ENCODE assay signal across 10 mouse cellular contexts in the genomic region with DNA sequence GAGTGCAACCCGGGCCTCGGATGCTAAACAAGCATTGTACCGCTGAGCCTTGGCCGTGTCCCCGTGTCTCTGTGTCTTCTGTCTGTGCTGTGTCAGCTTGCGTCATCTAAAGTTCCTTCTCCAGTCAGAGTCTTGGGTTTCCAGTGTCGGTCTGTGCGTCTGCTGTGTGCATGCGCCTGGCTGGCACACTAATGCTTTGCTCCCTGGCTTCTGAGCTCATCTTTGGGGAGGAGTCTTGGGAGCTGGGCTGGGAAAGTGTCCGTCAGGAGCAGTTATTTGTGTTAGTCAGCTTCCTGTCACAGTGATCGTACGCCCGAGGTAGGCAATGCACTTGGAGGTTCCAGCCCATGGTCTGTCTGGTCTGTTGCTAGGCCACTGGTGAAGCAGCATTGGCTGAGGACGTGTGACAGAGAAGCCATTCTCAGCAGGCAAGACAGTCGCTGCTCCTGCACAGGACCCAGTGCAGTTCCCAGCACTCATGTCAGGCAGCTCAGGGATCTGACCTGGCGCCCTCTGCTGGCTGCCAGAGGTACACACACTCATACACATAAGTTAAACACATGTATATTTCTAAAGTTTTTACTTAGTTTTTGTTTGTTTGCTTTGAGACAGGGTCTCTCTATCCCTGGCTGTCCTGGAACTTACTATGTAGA. TPM values are rescaled to one million over a fixed set of nuclear protein-coding genes. Genes with fewer than 3 reads are reported as not detected.
DNase-seq lines count a peak whose midpoint lies in the region; ATAC-seq and TF ChIP-seq lines count a peak whose summit lies in the region.
"Had no signal": no experiment of that assay in that cellular context is flagged by ENCODE, and none has a peak within 500 bp of the region (broad histone marks: within the 10 kb centered on the region; RNA-seq: fewer than 3 reads in every experiment).

No protein-coding gene starts in this region.

- no peaks in the 10 kb centered on the region for H3K36me3 ChIP-seq in forebrain, postnatal 0 days (ENCODE audit: insufficient read depth)
- peaks cover 6% of the 10 kb centered on the region; the same call in 1 of the 2 replicates for H3K36me3 ChIP-seq in forebrain, embryonic 10.5 days (replicated peaks)
- no peaks in the 10 kb centered on the region for H3K36me3 ChIP-seq in thymus, adult 2 months (ENCODE audit: control insufficient read depth, insufficient read depth, low read length)
- H3K36me3 ChIP-seq in liver, postnatal 0 days (replicated peaks; ENCODE audit: insufficient read depth, low read length), result no peaks in the 10 kb centered on the region; the same call in 1 of the 2 replicates
- H3K36me3 ChIP-seq in neural tube, embryonic 15.5 days, result no peaks in the 10 kb centered on the region

- 83% methylated on average over 16 of the region's 16 CpGs for whole genome bisulfite sequencing in forebrain, postnatal 0 days
- WGBS in forebrain, embryonic 10.5 days, result 78% methylated on average over 16 of the region's 16 CpGs
- WGBS in thymus, adult 2 months, result 97% methylated on average over 16 of the region's 16 CpGs
- 77% methylated on average over 16 of the region's 16 CpGs for WGBS in liver, postnatal 0 days (ENCODE audit: insufficient replicate concordance)
- 84% methylated on average over 16 of the region's 16 CpGs for WGBS in neural tube, embryonic 15.5 days

- no peak overlapping the region for H3K9ac ChIP-seq in forebrain, postnatal 0 days
- H3K9ac ChIP-seq in liver, postnatal 0 days (replicated peaks), result no peak overlapping the region
- H3K9ac ChIP-seq in neural tube, embryonic 15.5 days (replicated peaks), result no peak overlapping the region
- H3K9ac ChIP-seq: embryonic facial prominence, embryonic 13.5 days; limb, embryonic 15.5 days had no signal

- ATAC-seq in forebrain, postnatal 0 days, result no peak
- ATAC-seq in liver, postnatal 0 days, result peak; percentile 63
- ATAC-seq in neural tube, embryonic 15.5 days (ENCODE audit: low FRiP score), result no peak

- 0 out of 2 replicates have a peak, but pooled peaks cover 6% of the 10 kb centered on the region for H3K9me3 ChIP-seq in forebrain, postnatal 0 days (ENCODE audit: low read length)
- H3K9me3 ChIP-seq in forebrain, embryonic 10.5 days, result 0 out of 2 replicates have a peak, but pooled peaks cover 2% of the 10 kb centered on the region
- no peaks in the 10 kb centered on the region for H3K9me3 ChIP-seq in liver, postnatal 0 days (ENCODE audit: low read length)
- H3K9me3 ChIP-seq in neural tube, embryonic 15.5 days (replicated peaks), result no peaks in the 10 kb centered on the region
- H3K9me3 ChIP-seq: limb, embryonic 15.5 days had no signal

- no peak for TF ChIP-seq POLR2A in thymus, adult 2 months (IDR thresholded peaks at IDR 0.05; ENCODE audit: control insufficient read depth, extremely low read depth, insufficient read depth, low read length, poor library complexity)

- H3K4me3 ChIP-seq in forebrain, postnatal 0 days (ENCODE audit: low read depth, low read length), result no peak overlapping the region
- no peak overlapping the region for H3K4me3 ChIP-seq in forebrain, embryonic 10.5 days
- no peak overlapping the region for H3K4me3 ChIP-seq in thymus, adult 2 months (ENCODE audit: control insufficient read depth, insufficient read depth, low read length)
- no peak overlapping the region for H3K4me3 ChIP-seq in liver, postnatal 0 days (ENCODE audit: low read depth, low read length)
- H3K4me3 ChIP-seq in neural tube, embryonic 15.5 days (replicated peaks), result no peak overlapping the region
- H3K4me3 ChIP-seq: embryonic facial prominence, embryonic 13.5 days; limb, embryonic 15.5 days had no signal

- no peaks in the 10 kb centered on the region for H3K4me1 ChIP-seq in forebrain, postnatal 0 days (ENCODE audit: insufficient read depth)
- peaks cover 43% of the 10 kb centered on the region for H3K4me1 ChIP-seq in forebrain, embryonic 10.5 days
- H3K4me1 ChIP-seq in thymus, adult 2 months (replicated peaks; ENCODE audit: control insufficient read depth, insufficient read depth, low read length), result peaks cover 34% of the 10 kb centered on the region
- peaks cover 29% of the 10 kb centered on the region for H3K4me1 ChIP-seq in liver, postnatal 0 days (ENCODE audit: insufficient read depth)
- H3K4me1 ChIP-seq in neural tube, embryonic 15.5 days, result peaks cover 31% of the 10 kb centered on the region

- TF ChIP-seq EP300 in liver, postnatal 0 days (IDR thresholded peaks at IDR 0.05; ENCODE audit: low read depth), result no peak

- peak; percentile 52 for TF ChIP-seq CTCF in forebrain, postnatal 0 days (IDR thresholded peaks at IDR 0.05; ENCODE audit: low read depth)
- peak; percentile 56; the same call in 1 of the 2 replicates for TF ChIP-seq CTCF in thymus, adult 2 months (IDR thresholded peaks at IDR 0.05; ENCODE audit: borderline replicate concordance, control insufficient read depth, extremely low read depth, insufficient read depth, low read length, poor library complexity)
- TF ChIP-seq CTCF in liver, postnatal 0 days (IDR thresholded peaks at IDR 0.05; ENCODE audit: low read depth), result peak; percentile 78

- no peak overlapping the region for H3K4me2 ChIP-seq in forebrain, postnatal 0 days (ENCODE audit: low read depth)
- H3K4me2 ChIP-seq in liver, postnatal 0 days (ENCODE audit: low read depth, low read length), result no peak overlapping the region
- H3K4me2 ChIP-seq in neural tube, embryonic 15.5 days, result no peak overlapping the region
- H3K4me2 ChIP-seq: embryonic facial prominence, embryonic 13.5 days; limb, embryonic 15.5 days had no signal

- no peaks in the 10 kb centered on the region for H3K27me3 ChIP-seq in forebrain, postnatal 0 days (ENCODE audit: insufficient read depth, low read length)
- no peaks in the 10 kb centered on the region for H3K27me3 ChIP-seq in forebrain, embryonic 10.5 days (ENCODE audit: poor library complexity, severe bottlenecking)
- no peaks in the 10 kb centered on the region for H3K27me3 ChIP-seq in thymus, adult 2 months (ENCODE audit: control insufficient read depth, insufficient read depth, low read length)
- H3K27me3 ChIP-seq in liver, postnatal 0 days (ENCODE audit: insufficient read depth, low read length), result no peaks in the 10 kb centered on the region
- H3K27me3 ChIP-seq in neural tube, embryonic 15.5 days (replicated peaks), result no peaks in the 10 kb centered on the region
- H3K27me3 ChIP-seq: embryonic facial prominence, embryonic 13.5 days; limb, embryonic 15.5 days had no signal

- H3K27ac ChIP-seq in forebrain, postnatal 0 days (ENCODE audit: low read depth, low read length), result no peak overlapping the region
- no peak overlapping the region for H3K27ac ChIP-seq in forebrain, embryonic 10.5 days
- no peak overlapping the region for H3K27ac ChIP-seq in thymus, adult 2 months (ENCODE audit: control insufficient read depth, insufficient read depth, low read length)
- H3K27ac ChIP-seq in liver, postnatal 0 days (ENCODE audit: low read depth), result no peak overlapping the region
- H3K27ac ChIP-seq in neural tube, embryonic 15.5 days (replicated peaks), result no peak overlapping the region
- H3K27ac ChIP-seq: embryonic facial prominence, embryonic 13.5 days; limb, embryonic 15.5 days had no signal

- no peak for DNase-seq in forebrain, postnatal 0 days
- no peak for DNase-seq in forebrain, embryonic 10.5 days (ENCODE audit: extremely low spot score, low spot score)
- DNase-seq in thymus, adult 2 months, result peak; percentile 37
- no peak for DNase-seq in thymus, adult 18-20 months
- DNase-seq in liver, postnatal 0 days, result peak; percentile 61
- DNase-seq in urinary bladder, postnatal 36 days (ENCODE audit: low spot score in 2 of 2), result no peak
- no peak for DNase-seq in layer of hippocampus, adult 9-10 months (ENCODE audit: low spot score)

RNA-seq across cellular contexts. Expression of gene Ppard, which starts 27.5 kb away (rescaled TPM):
- 5.4 and 7.9 TPM in 2 replicates for total RNA-seq in forebrain, postnatal 0 days (2014; rRNA removed)
- polyA plus RNA-seq in forebrain, postnatal 0 days (2015; fragmentation: Nextera tagmentation; extraction: Ambion mirVana), result 0.92 and 1.3 TPM in 2 replicates
- polyA plus RNA-seq in forebrain, embryonic 10.5 days (2016; fragmentation: Nextera tagmentation; extraction: Ambion mirVana), result 1.3 and 1.4 TPM in 2 replicates
- 50.7 and 51.6 TPM in 2 replicates for polyA plus RNA-seq in thymus, adult 2 months (2012; rRNA removed)
- polyA plus RNA-seq in liver, postnatal 0 days (2015; fragmentation: Nextera tagmentation; extraction: Ambion mirVana), result 0.66 and 0.73 TPM in 2 replicates
- polyA plus RNA-seq in neural tube, embryonic 15.5 days (2015; fragmentation: Nextera tagmentation; extraction: Ambion mirVana), result 1.3 and 1.7 TPM in 2 replicates

RNA-seq across cellular contexts. Expression of gene Def6, which starts 52.4 kb away (rescaled TPM):
- 5.2 and 6.8 TPM in 2 replicates for total RNA-seq in forebrain, postnatal 0 days (2014; rRNA removed)
- polyA plus RNA-seq in forebrain, postnatal 0 days (2015; fragmentation: Nextera tagmentation; extraction: Ambion mirVana), result 6.8 and 8.5 TPM in 2 replicates
- polyA plus RNA-seq in forebrain, embryonic 10.5 days (2016; fragmentation: Nextera tagmentation; extraction: Ambion mirVana), result 2.4 and 4.1 TPM in 2 replicates
- polyA plus RNA-seq in thymus, adult 2 months (2012; rRNA removed), result 247 and 277 TPM in 2 replicates
- 8.3 and 9.0 TPM in 2 replicates for polyA plus RNA-seq in liver, postnatal 0 days (2015; fragmentation: Nextera tagmentation; extraction: Ambion mirVana)
- 8.6 and 24.0 TPM in 2 replicates for polyA plus RNA-seq in neural tube, embryonic 15.5 days (2015; fragmentation: Nextera tagmentation; extraction: Ambion mirVana)

RNA-seq across cellular contexts. Expression of gene Fance, which starts 53.3 kb away (rescaled TPM):
- total RNA-seq in forebrain, postnatal 0 days (2014; rRNA removed), result 32.5 and 35.2 TPM in 2 replicates
- polyA plus RNA-seq in forebrain, postnatal 0 days (2015; fragmentation: Nextera tagmentation; extraction: Ambion mirVana), result 31.2 and 31.4 TPM in 2 replicates
- polyA plus RNA-seq in forebrain, embryonic 10.5 days (2016; fragmentation: Nextera tagmentation; extraction: Ambion mirVana), result 31.6 and 32.5 TPM in 2 replicates
- 31.3 and 37.7 TPM in 2 replicates for polyA plus RNA-seq in thymus, adult 2 months (2012; rRNA removed)
- polyA plus RNA-seq in liver, postnatal 0 days (2015; fragmentation: Nextera tagmentation; extraction: Ambion mirVana), result 6.7 and 7.1 TPM in 2 replicates
- polyA plus RNA-seq in neural tube, embryonic 15.5 days (2015; fragmentation: Nextera tagmentation; extraction: Ambion mirVana), result 26.3 and 30.3 TPM in 2 replicates

Comparison
In these comparisons a context has a peak if more than half of its experiments do, and no peak if none do; other contexts are left out.
1. DNase-seq: peak in thymus, adult 2 months (single experiment) and liver, postnatal 0 days (single experiment); none in forebrain, postnatal 0 days (single experiment), forebrain, embryonic 10.5 days (single experiment), thymus, adult 18-20 months (0 of 2), urinary bladder, postnatal 36 days (0 of 2) and layer of hippocampus, adult 9-10 months (single experiment).
2. RNA of gene Ppard, which starts 27.5 kb away (polyA plus RNA-seq): 50.7 to 51.6 TPM in thymus, adult 2 months; 1.3 to 1.4 TPM in forebrain, embryonic 10.5 days, 1.3 to 1.7 TPM in neural tube, embryonic 15.5 days, 0.92 to 1.3 TPM in forebrain, postnatal 0 days and 0.66 to 0.73 TPM in liver, postnatal 0 days; every median in the first group is over 10 times any median in the second.
3. Peak in every context shown above with its lines, with median percentiles within 50 percentile points of each other: CTCF ChIP-seq.